ENCODE assay signal across 19 mouse cellular contexts in the genomic region with DNA sequence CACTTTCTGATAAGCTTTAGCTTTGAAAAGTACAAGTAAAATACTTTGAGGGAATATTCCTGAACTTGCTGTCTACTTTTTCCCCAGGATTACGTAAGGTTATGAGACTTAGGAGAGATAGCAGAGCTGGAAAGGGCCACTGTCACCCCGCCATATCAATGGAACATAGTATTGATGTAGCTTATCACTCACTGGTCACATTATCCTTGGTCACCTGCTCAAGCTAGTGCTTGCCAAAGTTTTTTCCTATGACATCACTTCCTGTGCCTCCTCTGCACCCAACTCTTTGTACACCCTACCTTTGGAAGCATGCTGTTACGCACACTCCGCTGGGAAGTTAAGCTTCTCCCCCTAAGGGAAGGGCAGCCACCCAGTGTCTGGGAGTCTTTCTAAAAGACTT. TPM values are rescaled to one million over a fixed set of nuclear protein-coding genes. Genes with fewer than 3 reads are reported as not detected.
"Had no signal": no experiment of that assay in that cellular context is flagged by ENCODE, and none has a peak within 500 bp of the region (broad histone marks: within the 10 kb centered on the region; RNA-seq: fewer than 3 reads in every experiment).

No protein-coding gene starts in this region.

- DNase-seq: kidney, adult 2 months; kidney, postnatal 10 days; kidney, postnatal 36 days; layer of hippocampus, postnatal 36 days; liver, embryonic 13.5 days; lung, embryonic 14.5 days; retina, postnatal 1 day; right cerebral cortex, postnatal 25 days; spleen, adult 18-20 months; thymus, postnatal 36 days had no signal

- H3K9ac ChIP-seq: kidney, embryonic 15.5 days; liver, embryonic 13.5 days; lung, embryonic 14.5 days; midbrain, embryonic 13.5 days; neural tube, embryonic 13.5 days had no signal

- H3K9me3 ChIP-seq: kidney, embryonic 15.5 days; liver, embryonic 13.5 days; midbrain, embryonic 13.5 days had no signal

- ATAC-seq: inflammation-experienced regulatory T-cells, adult 6 months; lung, postnatal 0 days; midbrain, embryonic 13.5 days; midbrain, embryonic 16.5 days had no signal

- H3K36me3 ChIP-seq: kidney, embryonic 15.5 days; liver, embryonic 13.5 days; midbrain, embryonic 13.5 days; neural tube, embryonic 13.5 days had no signal

- H3K27ac ChIP-seq: kidney, embryonic 15.5 days; left cerebral cortex, adult 2 months; liver, embryonic 13.5 days; macrophage; midbrain, embryonic 13.5 days; neural tube, embryonic 13.5 days had no signal

- H3K4me3 ChIP-seq: kidney, embryonic 15.5 days; left cerebral cortex, adult 2 months; liver, embryonic 13.5 days; midbrain, embryonic 13.5 days; myocyte; neural tube, embryonic 13.5 days had no signal

- H3K4me1 ChIP-seq: kidney, embryonic 15.5 days; midbrain, embryonic 13.5 days; neural tube, embryonic 13.5 days had no signal

- H3K27me3 ChIP-seq: kidney, embryonic 15.5 days; liver, embryonic 13.5 days; midbrain, embryonic 13.5 days; neural tube, embryonic 13.5 days had no signal

- H3K4me2 ChIP-seq: kidney, embryonic 15.5 days; liver, embryonic 13.5 days; lung, embryonic 14.5 days; midbrain, embryonic 13.5 days; neural tube, embryonic 13.5 days had no signal

RNA-seq across cellular contexts. Expression of a gene that starts 29.7 kb away (rescaled TPM):
- polyA plus RNA-seq: inflammation-experienced regulatory T-cells, adult 6 months had no signal
